Mouse (Mus musculus): Measurements from ENCODE around the gene Vps13d. TPM values are rescaled to one million over a fixed set of nuclear protein-coding genes. Genes with fewer than 3 reads are reported as not detected.

Vps13d gene
- total and polyA plus RNA-seq, 2 experiments from 2014 or later, result 9.0 to 42.6 TPM

DNA sequence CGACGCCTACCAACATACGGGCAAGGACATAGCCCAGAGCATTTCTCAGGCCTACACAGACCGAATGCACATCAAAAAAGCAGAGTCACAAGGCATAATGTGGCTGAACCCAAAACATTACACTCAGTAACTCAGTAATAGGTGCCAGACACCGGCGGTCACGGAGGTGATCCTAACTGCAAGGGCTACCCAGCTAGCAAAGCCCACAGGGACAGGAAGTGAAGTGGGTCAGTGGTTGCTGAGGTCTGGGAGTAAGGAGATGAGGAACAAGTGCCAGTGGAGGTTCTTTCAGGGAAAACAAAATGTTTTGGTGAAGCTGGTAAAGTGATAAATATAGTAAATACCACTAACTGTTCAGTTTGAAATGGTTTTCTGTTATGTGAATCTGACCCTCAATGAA is 121.1 kb downstream of the Vps13d start:
- Histone ChIP-seq H3K4me1 (ENCODE audit: control insufficient read depth, insufficient read depth) (no peaks in the 10 kb centered on the region), H3K4me2 (ENCODE audit: low read depth, low read length) (no peak overlapping the region), H3K9me3 (replicated peaks; ENCODE audit: control insufficient read depth, low read length) (no peaks in the 10 kb centered on the region), H3K27me3 (ENCODE audit: control insufficient read depth, insufficient read depth, low read length) (no peaks in the 10 kb centered on the region), H3K27ac (ENCODE audit: low read depth) (no peak overlapping the region), H3K9ac (replicated peaks; ENCODE audit: low read depth, low read length) (no peak overlapping the region), H3K36me3 (replicated peaks; ENCODE audit: control insufficient read depth, insufficient read depth, low read length) (peaks cover 95% of the 10 kb centered on the region), H3K4me3 (ENCODE audit: low read depth, low read length) (no peak overlapping the region)
- DNase-seq (ENCODE audit: low spot score) (no peak), ATAC-seq (ENCODE audit: insufficient read depth, low read depth) (no peak)
- TF ChIP-seq CTCF (IDR thresholded peaks at IDR 0.05; ENCODE audit: low read depth) (no peak), EP300 (IDR thresholded peaks at IDR 0.05; ENCODE audit: low read depth) (no peak)
- 93% methylated on average over 7 of the region's 7 CpGs for WGBS

- Histone ChIP-seq H3K9ac (replicated peaks; ENCODE audit: low read depth, low read length) (no peak overlapping the region), H3K9me3 (replicated peaks; ENCODE audit: control insufficient read depth, low read length) (no peaks in the 10 kb centered on the region), H3K4me1 (ENCODE audit: control insufficient read depth, insufficient read depth) (no peaks in the 10 kb centered on the region), H3K27ac (ENCODE audit: low read depth) (no peak overlapping the region), H3K4me3 (ENCODE audit: low read depth, low read length) (no peak overlapping the region), H3K27me3 (ENCODE audit: control insufficient read depth, insufficient read depth, low read length) (no peaks in the 10 kb centered on the region), H3K4me2 (ENCODE audit: low read depth, low read length) (no peak overlapping the region), H3K36me3 (replicated peaks; ENCODE audit: control insufficient read depth, insufficient read depth, low read length) (peaks cover 92% of the 10 kb centered on the region)
- TF ChIP-seq EP300 (IDR thresholded peaks at IDR 0.05; ENCODE audit: low read depth) (no peak), CTCF (IDR thresholded peaks at IDR 0.05; ENCODE audit: low read depth) (no peak)
- ATAC-seq (ENCODE audit: insufficient read depth, low read depth) (no peak), DNase-seq (ENCODE audit: low spot score) (no peak)
- 88% methylated on average over 7 of the region's 7 CpGs for WGBS
Measured at GRCm38 (mm10) chr4:145071942-145072341, 122.9 kb downstream of the Vps13d start.

DNA sequence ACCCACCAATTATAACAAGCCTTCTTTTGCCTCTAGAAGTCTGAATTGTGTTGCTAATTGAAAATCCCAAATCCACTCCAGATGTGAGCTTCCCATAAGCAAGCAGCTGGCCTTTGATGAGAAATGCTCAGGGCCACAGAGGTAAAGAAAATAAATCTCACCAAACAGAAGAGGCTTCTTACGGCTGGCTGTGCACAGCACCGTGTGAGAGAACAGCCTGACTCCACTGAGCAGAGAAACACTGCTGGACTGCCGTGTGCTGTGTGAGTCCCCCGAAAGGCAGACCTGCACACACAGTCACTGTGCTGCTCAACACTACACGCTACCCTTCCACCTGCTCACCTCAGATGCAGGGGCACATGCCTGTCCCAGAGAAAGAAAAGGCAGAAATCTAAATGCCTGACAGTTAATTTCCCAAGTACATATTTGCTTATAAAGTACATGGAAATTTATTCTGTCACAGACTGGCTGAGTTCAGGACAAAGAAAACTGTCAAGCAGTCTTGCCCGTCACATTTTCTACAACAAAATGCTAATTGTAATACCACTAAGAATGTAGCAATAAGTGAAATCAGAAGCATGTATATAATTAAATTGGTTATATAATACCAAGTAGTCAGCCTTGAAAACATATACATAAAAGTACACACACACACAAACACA is 127.7 kb downstream of the Vps13d start:
- Histone ChIP-seq H3K9ac (replicated peaks; ENCODE audit: low read depth, low read length) (no peak overlapping the region), H3K36me3 (replicated peaks; ENCODE audit: control insufficient read depth, insufficient read depth, low read length) (peaks cover 88% of the 10 kb centered on the region), H3K4me1 (ENCODE audit: control insufficient read depth, insufficient read depth) (no peaks in the 10 kb centered on the region), H3K4me2 (ENCODE audit: low read depth, low read length) (no peak overlapping the region), H3K27ac (ENCODE audit: low read depth) (no peak overlapping the region), H3K27me3 (ENCODE audit: control insufficient read depth, insufficient read depth, low read length) (no peaks in the 10 kb centered on the region), H3K9me3 (replicated peaks; ENCODE audit: control insufficient read depth, low read length) (no peaks in the 10 kb centered on the region), H3K4me3 (ENCODE audit: low read depth, low read length) (no peak overlapping the region)
- no peak for ATAC-seq (ENCODE audit: insufficient read depth, low read depth)
- no peak for TF ChIP-seq CTCF (IDR thresholded peaks at IDR 0.05; ENCODE audit: low read depth)
- 83% methylated on average over 6 of the region's 6 CpGs for WGBS
- DNase-seq (ENCODE audit: low spot score), result no peak

DNA sequence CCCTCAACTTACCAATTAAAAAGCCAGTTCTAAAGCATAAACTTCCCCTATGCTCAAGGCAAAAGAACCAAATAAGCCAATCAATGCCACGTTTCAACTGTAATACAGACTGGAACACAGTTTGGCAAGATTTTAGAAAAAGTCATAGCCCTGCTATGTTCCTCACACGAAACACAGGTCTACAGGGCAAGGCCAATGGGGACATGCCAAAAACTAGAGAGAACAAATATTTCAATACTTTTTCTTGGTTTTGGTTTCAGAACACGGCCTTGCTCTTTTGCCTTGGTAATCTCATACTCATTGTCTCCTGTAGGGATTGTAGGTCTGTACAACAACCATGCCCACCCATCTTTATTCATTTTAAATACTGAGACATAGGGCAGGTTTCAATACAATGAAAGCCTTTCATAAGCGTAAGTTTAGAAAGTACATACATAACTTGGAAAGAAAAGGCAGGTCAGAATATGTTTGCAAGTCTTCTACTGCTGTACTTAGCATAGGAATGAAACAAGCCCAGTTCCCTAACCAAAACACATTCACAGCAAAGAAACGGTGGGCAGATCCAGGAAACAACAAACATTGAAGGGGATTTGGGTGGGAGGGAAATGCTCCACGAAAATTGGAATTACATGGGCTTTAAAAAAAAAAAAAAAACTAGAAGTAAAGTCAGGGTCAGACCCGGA is 128.3 kb downstream of the Vps13d start:
- 80% methylated on average over 7 of the region's 7 CpGs for WGBS
- TF ChIP-seq EP300 (IDR thresholded peaks at IDR 0.05; ENCODE audit: low read depth), result no peak
- TF ChIP-seq CTCF (IDR thresholded peaks at IDR 0.05; ENCODE audit: low read depth), result no peak
- H3K9ac ChIP-seq (replicated peaks; ENCODE audit: low read depth, low read length), result no peak overlapping the region
- H3K36me3 ChIP-seq (replicated peaks; ENCODE audit: control insufficient read depth, insufficient read depth, low read length), result peaks cover 88% of the 10 kb centered on the region
- H3K4me1 ChIP-seq (ENCODE audit: control insufficient read depth, insufficient read depth), result no peaks in the 10 kb centered on the region
- H3K4me3 ChIP-seq (ENCODE audit: low read depth, low read length), result no peak overlapping the region
- no peaks in the 10 kb centered on the region for H3K27me3 ChIP-seq (ENCODE audit: control insufficient read depth, insufficient read depth, low read length)
- H3K27ac ChIP-seq (ENCODE audit: low read depth), result no peak overlapping the region
- no peak for ATAC-seq (ENCODE audit: insufficient read depth, low read depth)
- H3K9me3 ChIP-seq (replicated peaks; ENCODE audit: control insufficient read depth, low read length), result no peaks in the 10 kb centered on the region
- no peak for DNase-seq (ENCODE audit: low spot score)
- no peak overlapping the region for H3K4me2 ChIP-seq (ENCODE audit: low read depth, low read length)

DNA sequence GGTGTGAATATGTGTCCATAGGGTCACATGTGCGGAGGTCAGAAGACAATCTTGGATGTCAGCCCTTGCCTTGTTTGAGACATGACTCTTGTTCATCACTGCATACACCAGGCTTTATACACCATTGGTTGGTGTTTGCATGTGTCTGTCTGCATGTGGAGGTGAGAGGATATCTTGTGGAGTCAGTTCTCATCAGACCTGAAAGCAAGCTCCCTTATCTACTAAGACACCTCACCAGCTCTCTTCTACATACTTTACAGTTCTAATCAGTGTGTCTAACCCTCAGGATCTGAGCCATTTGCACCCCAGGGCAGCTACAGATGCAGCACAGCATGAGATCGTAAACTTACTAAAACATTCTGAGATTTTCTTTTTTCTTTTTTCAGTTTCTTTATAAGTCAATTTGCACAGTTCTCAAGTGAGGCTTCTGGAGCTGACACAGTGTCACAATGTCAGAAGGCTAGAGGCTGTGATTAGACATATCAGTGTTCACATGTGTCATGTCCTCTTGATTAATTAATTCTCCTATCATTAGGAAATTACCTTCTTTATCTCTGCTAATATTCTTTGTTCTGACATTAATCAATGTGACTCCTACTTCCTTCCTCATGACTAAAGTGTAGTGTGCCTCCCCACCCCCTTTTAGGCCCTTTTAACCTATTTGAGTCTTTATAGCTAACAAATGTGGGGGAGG is 135.9 kb downstream of the Vps13d start:
- no peak overlapping the region for H3K4me3 ChIP-seq (ENCODE audit: low read depth, low read length)
- H3K4me1 ChIP-seq (ENCODE audit: control insufficient read depth, insufficient read depth), result no peaks in the 10 kb centered on the region
- no peak overlapping the region for H3K27ac ChIP-seq (ENCODE audit: low read depth)
- peaks cover 96% of the 10 kb centered on the region for H3K36me3 ChIP-seq (replicated peaks; ENCODE audit: control insufficient read depth, insufficient read depth, low read length)
- WGBS, result 95% methylated on average over 2 of the region's 2 CpGs
- no peak overlapping the region for H3K4me2 ChIP-seq (ENCODE audit: low read depth, low read length)
- TF ChIP-seq EP300 (IDR thresholded peaks at IDR 0.05; ENCODE audit: low read depth) (no peak), CTCF (IDR thresholded peaks at IDR 0.05; ENCODE audit: low read depth) (no peak)
- H3K9ac ChIP-seq (replicated peaks; ENCODE audit: low read depth, low read length), result no peak overlapping the region
- H3K9me3 ChIP-seq (replicated peaks; ENCODE audit: control insufficient read depth, low read length), result no peaks in the 10 kb centered on the region
- H3K27me3 ChIP-seq (ENCODE audit: control insufficient read depth, insufficient read depth, low read length), result no peaks in the 10 kb centered on the region
- DNase-seq (ENCODE audit: low spot score) (no peak), ATAC-seq (ENCODE audit: insufficient read depth, low read depth) (no peak)
